Mouse (Mus musculus) MEL (cell line): ENCODE measurements around the gene Stat4.

Source experiments
- CHD2 ChIP-seq: IDR thresholded peaks from 2 replicates; pipeline ENCODE4 v1.6.1; 2011; ENCODE audit warnings: low read length, improper control_type of control experiment
- CTCF ChIP-seq, 3 experiments: IDR thresholded peaks in 2 of 3; conservative IDR thresholded peaks in 1 of 3; 2 replicates each; pipeline ENCODE4 v1.5.1; 2011 to 2012; ENCODE audit warnings: low read length in 3 of 3, low read depth in 2 of 3, mild to moderate bottlenecking in 2 of 3, improper control_type of control experiment in 1 of 3, inconsistent platforms in 1 of 3, mixed read lengths in 1 of 3, moderate library complexity in 1 of 3; ENCODE audit not compliant: control insufficient read depth in 1 of 3, insufficient read depth in 1 of 3, poor library complexity in 1 of 3, severe bottlenecking in 1 of 3
- E2F4 ChIP-seq: IDR thresholded peaks from 2 replicates; pipeline ENCODE4 v1.6.1; 2011; ENCODE audit warnings: low read depth, low read length, improper control_type of control experiment, borderline replicate concordance
- EP300 ChIP-seq, 2 experiments: IDR thresholded peaks; 2 replicates each; pipeline ENCODE4 v1.6.1; 2011; ENCODE audit warnings: improper control_type of control experiment in 2 of 2, low read length in 2 of 2, low read depth in 1 of 2, mild to moderate bottlenecking in 1 of 2
- GABPA ChIP-seq: IDR thresholded peaks from 2 replicates; pipeline ENCODE4 v1.6.1; 2012; ENCODE audit warnings: low read depth, mild to moderate bottlenecking, inconsistent platforms, low read length, improper control_type of control experiment, moderate library complexity
- KAT2A ChIP-seq: conservative IDR thresholded peaks from 2 replicates; pipeline ENCODE4 v1.6.1; 2012; ENCODE audit warnings: low read depth, low read length, improper control_type of control experiment, inconsistent platforms
- MAX ChIP-seq: IDR thresholded peaks from 2 replicates; pipeline ENCODE4 v1.6.1; 2011; ENCODE audit warnings: low read length, improper control_type of control experiment
- MYC ChIP-seq: IDR thresholded peaks from 2 replicates; pipeline ENCODE4 v1.6.1; 2011; ENCODE audit warnings: low read depth, mild to moderate bottlenecking, low read length, improper control_type of control experiment, moderate library complexity
- RAD21 ChIP-seq: IDR thresholded peaks from 2 replicates; pipeline ENCODE4 v1.6.1; 2011; ENCODE audit warnings: mild to moderate bottlenecking, low read depth, low read length, improper control_type of control experiment
- RCOR1 ChIP-seq: IDR thresholded peaks from 2 replicates; pipeline ENCODE4 v1.6.1; 2012; ENCODE audit warnings: low read depth, mild to moderate bottlenecking, inconsistent platforms, low read length, improper control_type of control experiment
- UBTF ChIP-seq: IDR thresholded peaks from 2 replicates; pipeline ENCODE4 v1.6.1; 2012; ENCODE audit warnings: low read depth, mild to moderate bottlenecking, inconsistent platforms, low read length, improper control_type of control experiment, moderate library complexity, borderline replicate concordance; ENCODE audit not compliant: insufficient read depth
- ZC3H11A ChIP-seq: IDR thresholded peaks from 2 replicates; pipeline ENCODE4 v1.6.1; 2012; ENCODE audit warnings: low read depth, mild to moderate bottlenecking, inconsistent platforms, low read length, improper control_type of control experiment
- ZMIZ1 ChIP-seq: IDR thresholded peaks from 2 replicates; pipeline ENCODE4 v1.6.1; 2012; ENCODE audit warnings: low read depth, mild to moderate bottlenecking, inconsistent platforms, low read length, improper control_type of control experiment, moderate library complexity
- ZNF384 ChIP-seq: IDR thresholded peaks from 2 replicates; pipeline ENCODE4 v1.6.1; 2012; ENCODE audit warnings: low read depth, mild to moderate bottlenecking, inconsistent platforms, low read length, improper control_type of control experiment

GRCm38 (mm10) chr1:52142117-52142516, 155.2 kb downstream of the Stat4 start:
- TF ChIP-seq ZMIZ1 (no peak), MYC (no peak), RAD21 (no peak), EP300 (IDR thresholded peaks at IDR 0.05; ENCODE audit: low read depth in 1 of 2, low read length in 2 of 2) (no peak), CTCF (IDR thresholded peaks at IDR 0.05 in 2 of 3, conservative IDR thresholded peaks at IDR 0.05 in 1 of 3; ENCODE audit: control insufficient read depth in 1 of 3, insufficient read depth in 1 of 3, low read depth in 2 of 3, low read length in 3 of 3, poor library complexity in 1 of 3, severe bottlenecking in 1 of 3) (no peak), E2F4 (no peak), KAT2A (no peak), CHD2 (no peak), GABPA (no peak), UBTF (no peak), MAX (no peak), RCOR1 (no peak), ZNF384 (no peak), ZC3H11A (no peak)
